Mouse (Mus musculus): ENCODE measurements around the gene Nrbf2. TPM values are rescaled to one million over a fixed set of nuclear protein-coding genes. Genes with fewer than 3 reads are reported as not detected.

Nrbf2 gene
- polyA plus RNA-seq, 1 experiment from 2014 or later, result 39.8 TPM

Other genes with a start within 250 kb of the Nrbf2 start
- gene Jmjd1c, start 189.2 kb downstream of the Nrbf2 start, polyA plus RNA-seq (2015; fragmentation: Nextera tagmentation; extraction: Ambion mirVana), result 56.1 and 56.6 TPM in 2 replicates
- gene Reep3, start 188.4 kb downstream of the Nrbf2 start, polyA plus RNA-seq (2015; fragmentation: Nextera tagmentation; extraction: Ambion mirVana), result 47.7 and 55.5 TPM in 2 replicates